Mouse (Mus musculus) right cerebral cortex, postnatal 4 days (tissue): ENCODE measurements at regions not wholly inside any gene's neighbourhood (a gene's known extent, or its start where the extent isn't known, plus 50 kb on each side); places are given as distances from the start of the nearest gene placed in this dataset.
A peak's percentile ranks its signal among the peaks of the same experiment; 100 is the strongest.

Source experiments
- DNase-seq: peaks from one replicate; pipeline ENCODE4 v3.0.0-alpha.2; 2022

DNA sequence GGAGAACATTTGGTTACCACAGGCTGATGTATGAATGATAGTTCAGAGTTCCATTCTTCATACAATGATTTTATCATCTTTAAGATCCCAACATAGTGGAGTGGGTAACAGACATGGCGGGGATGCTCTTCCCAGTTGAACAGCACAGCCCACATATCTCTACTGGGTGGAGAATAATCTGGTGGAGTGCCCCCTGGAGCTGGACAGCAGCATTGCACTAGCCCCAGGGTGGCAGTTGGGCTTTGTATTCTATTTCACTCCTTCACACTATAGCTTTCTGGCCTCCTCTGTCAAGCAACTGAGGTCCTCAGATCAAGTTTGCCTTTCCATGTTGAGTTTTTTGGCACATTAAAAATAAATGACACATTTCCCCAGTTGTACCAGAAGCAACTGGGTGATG lies 569.4 kb upstream of the Mki67 start:
- no peak for DNase-seq

DNA sequence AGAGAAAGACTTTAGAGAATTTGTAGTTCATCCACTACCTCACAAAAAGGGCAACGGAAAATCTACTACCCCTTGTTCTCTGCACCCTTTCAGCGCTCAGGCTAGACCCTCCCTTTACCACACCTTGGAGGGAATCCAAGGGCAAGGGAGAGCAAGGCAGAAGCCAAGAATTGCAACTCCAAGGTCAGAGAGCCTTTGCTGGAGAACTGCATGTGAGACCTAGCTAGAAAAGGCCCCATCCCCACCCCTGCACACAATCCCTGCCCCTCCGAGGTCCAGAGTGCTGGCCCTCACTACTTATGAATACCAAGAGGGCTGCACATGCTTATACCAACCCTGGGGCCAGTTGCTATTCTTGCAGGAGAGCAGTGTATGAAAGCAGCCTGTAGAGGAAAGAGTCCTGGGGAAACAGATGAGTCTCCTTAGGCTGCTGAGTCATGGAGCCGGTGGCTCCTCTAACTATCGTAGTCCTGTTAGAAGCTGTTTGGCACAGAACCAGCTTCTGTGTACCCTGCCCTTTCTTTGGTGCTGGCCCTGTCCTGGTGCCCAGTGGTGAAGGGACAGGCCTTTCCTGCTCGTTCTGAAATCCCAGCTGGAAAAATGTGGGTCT lies 577.5 kb upstream of the Mki67 start:
- no peak for DNase-seq

DNA sequence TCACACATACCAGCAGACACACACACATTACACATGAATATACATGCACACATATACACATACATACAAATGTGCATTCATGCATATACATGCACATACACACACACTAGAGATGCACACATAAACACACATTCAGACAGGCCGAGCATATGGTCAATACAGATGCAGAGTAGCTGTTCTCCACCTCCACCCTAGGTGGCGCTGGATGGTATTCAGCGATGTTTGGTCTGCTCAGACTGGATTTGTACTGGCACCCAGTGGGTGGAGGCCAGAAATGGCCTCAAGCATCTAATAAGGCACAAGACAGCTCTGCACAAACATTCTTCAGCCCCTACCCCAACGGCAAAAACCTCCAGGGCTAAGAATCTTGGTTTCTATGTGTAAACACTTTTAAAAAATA lies 578.3 kb upstream of the Mki67 start:
- no peak for DNase-seq

DNA sequence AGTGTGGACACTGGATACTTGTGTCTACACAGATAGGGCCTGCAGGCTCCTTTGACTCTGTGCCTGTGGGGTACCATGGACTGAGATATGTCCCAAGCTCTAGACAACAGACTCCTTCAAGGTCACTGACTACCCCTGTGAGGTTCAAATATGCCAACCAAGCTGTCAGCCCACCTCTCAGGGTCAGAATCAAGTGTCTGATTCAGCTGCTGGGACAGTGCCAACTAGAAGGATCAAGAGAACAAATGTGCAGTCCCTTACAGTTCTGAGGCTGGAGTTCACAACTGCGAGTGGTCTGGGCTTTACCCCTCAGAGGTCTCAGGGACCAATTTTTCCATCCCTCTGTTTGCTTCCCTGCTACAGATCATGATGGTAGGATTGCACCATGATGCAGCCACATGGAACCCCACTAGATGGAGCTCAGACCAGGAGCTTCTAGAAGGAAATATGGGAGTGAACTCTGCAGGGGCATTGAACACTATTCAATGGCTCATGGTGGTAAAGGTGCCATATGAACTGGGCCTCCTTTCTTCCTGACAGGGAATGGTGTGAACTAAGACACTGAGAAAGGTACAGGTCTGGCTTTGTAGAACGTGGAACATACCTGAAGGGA lies 581.8 kb upstream of the Mki67 start:
- DNase-seq = no peak

DNA sequence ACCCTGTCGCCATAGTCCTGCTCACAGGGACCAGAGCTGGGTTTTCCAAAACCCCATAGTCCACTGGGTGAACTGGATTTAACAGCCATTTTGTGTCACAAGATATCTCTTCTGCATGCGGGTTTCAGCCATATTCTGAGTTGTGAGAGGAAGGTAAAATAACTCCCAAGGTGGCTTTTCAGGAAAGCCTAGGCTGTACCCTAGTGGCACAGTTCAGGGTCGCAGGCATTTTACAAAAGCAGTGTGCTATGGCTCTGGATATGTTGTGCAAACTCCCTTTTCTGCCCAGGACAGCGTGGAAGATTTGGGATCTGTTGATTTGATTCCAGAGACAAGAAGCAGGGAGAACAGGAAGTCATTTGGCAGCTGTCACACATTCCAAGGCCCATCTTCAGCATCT lies 588.3 kb upstream of the Mgmt start:
- DNase-seq = no peak

DNA sequence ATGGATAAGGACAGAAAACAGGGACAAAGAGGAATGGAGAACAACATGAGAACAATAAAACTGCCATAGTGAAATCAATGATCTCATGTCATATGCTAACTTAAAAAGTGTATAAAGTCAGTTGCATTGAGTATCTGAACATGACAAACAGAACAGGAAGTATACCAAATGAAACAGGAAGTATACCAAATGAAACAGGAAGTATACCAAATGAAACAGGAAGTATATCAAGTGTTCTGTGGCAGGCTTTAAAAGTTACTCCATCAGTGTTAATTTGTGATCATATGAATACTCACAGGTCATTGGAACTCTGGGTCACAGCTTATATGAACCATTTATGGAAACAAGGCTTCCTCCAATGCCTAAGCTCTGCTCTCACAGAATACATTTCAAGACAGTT lies 585.6 kb upstream of the Mgmt start:
- DNase-seq = no peak

DNA sequence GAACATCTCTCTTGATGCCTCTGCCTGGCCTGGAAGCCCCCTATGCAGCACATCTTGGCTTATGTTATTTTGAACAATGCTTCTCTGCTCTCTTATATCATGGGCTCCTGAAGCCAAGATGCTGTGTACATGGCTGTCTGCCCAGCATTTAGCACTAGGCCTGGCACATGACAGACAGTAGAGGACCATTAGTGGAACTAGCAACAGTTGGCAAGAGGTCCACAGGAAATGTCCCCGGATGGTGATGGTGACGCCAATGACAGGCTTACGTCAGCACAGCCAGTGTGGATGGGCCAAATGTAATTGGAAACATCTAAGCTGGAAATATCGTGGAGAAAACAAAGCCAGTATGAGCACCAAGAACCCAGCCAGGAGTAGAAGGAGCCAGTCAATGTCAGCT lies 567.1 kb upstream of the Mgmt start:
- no peak for DNase-seq

DNA sequence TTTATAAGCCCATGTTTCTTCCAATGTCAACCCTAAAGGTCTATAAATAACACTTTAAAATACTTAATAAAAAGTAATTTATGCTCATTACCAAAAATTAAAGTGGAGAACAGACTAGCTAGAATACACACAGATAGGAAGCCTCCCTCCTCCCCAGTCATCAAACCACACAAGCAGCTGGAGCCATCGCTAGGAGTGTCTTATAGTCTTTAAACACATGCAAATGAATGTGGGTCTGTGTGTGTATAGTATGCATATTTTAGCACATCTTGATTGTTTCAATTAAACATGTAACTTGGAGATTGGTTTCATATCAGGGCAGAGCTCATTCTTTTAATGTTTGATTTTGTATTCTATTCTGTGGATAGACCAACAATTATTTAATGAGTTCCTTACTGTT lies 564.0 kb upstream of the Mgmt start:
- DNase-seq = no peak

DNA sequence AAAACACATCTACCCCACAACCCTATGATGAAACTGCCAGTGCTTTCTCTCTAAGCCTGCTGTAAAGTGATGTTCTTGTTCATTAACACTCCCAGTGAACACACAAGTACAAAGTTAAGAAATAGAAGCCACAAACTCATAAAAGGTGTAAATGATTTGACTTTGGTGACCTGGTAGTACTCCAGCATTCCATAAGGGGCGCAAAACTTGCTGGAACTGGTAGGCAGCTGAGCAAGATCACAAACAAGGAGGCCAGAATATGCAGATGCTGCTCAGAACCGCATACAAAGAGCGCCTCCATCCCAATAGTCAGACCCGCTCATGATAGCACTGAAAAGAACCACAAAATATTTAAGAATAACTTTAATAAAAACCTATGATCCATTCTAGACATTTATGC lies 561.6 kb upstream of the Mgmt start:
- no peak for DNase-seq

DNA sequence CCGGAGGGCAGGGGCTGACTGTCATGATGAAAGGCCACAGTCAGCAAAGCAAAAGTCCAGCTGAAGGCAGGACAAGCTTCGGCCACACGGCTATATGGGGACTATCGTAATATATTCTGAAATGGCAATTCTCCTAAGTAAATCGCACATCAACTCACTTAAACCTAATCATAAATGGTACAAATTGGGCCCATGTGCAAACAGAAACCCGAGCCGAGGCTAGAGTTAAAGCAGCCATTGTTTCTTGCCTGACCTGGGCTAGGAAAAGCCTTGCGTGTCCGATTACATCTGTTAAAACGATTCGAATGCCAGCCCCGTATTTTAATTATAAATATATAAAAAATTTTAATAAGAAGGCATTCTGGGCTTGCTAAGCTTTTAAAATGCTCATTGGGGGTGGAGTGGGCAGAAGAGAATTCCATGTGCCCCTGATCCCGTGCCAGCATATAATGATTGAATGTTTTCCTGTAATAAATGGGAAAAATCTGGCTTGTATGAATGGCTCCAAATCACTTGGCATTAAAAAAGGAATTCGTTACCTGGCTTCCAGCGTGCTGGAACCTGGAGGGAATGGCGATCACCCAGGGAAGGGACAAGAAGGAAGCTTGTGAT lies 552.7 kb upstream of the Mgmt start:
- no peak for DNase-seq

DNA sequence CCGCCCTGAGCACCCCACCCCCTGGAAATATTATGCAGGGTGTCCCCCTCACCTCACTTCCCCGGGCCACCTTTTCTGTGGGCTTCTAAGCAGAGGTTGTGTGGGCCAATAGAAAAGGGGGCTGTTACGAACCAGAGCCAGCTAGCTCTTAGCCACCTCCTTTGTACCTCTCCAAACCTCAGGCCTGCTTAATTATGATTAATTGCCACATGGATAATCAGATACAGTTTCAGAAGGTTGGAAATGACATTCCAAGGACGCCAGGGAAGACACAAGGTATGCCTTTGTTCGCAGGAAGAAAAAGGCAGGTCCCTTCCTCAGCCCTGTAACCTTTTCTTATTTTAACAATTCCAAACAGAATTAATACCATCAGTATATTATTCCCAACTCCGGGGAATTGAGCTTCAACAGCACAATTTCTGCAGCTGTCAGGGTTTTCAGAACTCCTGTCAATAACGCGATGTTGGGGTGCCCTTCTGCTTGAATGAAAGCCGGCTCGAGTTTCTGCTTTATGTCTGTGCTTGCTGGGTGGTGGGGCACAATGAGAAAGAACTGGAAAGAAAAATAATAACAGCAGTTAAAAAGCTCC lies 552.1 kb upstream of the Mgmt start:
- DNase-seq = no peak

DNA sequence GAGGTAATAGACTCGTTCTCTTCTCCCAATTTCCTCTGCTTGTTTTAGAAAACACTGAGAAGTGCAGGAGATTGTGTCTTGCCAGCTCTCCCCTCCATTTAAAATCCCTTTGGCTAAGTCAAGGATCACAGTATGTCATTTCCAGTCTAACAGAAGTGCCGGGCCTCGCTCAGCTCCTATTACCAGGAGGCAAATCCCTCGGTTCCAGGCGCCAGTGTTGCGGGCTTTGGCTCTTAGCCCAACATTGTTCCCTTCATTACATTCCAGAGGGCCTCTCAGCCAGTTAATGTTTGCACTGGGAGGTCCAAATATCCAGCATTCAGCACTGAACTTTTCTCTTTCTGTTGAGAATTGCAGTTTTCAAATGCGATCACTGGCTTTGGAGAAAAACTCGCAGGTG lies 551.6 kb upstream of the Mgmt start:
- DNase-seq = peak; percentile 6

DNA sequence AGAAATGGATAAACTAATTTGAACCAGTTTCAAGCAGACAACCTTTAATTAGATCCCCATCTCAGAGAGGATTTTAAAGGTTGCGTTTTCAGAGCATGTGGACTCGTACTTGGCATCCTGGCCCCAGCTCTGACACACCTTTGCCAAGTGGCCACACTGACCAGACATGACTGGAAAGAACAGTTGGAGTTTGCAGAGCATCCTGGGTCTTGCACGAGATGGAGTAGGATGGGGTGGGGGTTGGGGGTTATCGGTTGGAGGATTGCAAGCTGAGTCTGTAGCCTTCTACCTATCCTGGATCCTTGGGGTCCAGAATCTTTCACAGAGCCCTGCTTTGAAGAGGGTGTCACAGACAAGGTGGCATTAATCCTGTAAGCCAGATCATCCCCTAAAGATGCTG lies 550.9 kb upstream of the Mgmt start:
- no peak for DNase-seq

DNA sequence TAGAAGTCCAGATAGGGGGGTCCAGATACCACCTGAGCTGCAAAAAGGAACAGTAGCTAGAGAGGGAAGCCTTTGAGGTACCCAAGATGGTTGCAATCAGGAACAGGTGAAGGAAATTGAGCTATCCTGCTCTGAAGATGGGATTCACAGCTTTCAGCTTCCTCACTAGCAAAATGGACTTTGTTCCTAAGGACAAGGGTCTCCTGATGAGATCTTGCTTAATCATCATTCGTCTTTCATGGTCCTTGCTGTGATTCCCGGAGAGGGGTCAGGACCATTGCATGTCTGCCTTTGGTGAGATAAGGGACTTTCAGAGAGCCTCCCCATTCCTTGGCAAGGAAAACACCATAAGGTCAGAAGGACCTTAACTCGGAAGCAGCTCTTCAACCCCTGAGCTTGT lies 549.4 kb upstream of the Mgmt start:
- no peak for DNase-seq

DNA sequence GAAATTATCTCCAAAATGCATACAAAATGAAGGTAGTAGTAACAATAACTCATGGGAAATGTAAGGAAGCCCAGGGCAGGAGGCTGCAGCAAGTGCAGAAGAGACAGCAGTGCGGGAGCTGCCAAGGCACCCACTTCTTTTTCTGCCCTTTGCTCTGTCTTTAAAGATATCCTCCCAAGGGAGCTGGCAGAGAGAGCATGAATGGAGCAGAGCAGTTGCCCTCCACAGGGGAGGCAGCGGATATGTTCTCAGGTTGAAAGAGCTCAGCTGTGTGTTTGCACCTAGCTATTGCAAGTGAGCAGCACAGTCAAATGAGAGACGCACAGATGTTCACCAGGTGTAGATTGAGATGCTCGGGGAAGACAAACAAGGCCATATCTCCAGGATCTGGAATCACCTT lies 547.9 kb upstream of the Mgmt start:
- no peak for DNase-seq

DNA sequence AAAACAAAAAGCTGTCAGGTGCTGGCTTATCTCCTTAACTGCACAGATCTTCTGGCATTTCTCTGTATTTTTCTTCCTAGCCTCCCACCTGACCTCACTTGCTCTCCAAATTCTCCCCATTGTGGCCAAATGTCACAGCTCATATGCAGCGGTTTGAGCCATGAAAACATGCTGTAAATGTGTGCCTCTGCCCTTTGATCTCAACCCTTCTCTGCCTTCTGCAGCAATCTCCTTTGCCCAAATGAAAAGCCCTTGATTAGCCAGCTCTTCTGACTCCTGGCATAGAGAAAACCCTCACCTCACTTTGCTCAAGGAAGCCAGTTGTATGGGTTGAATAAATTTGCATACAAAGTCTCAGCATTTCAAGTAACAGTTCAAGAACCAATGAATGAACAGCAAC lies 546.1 kb upstream of the Mgmt start:
- no peak for DNase-seq

DNA sequence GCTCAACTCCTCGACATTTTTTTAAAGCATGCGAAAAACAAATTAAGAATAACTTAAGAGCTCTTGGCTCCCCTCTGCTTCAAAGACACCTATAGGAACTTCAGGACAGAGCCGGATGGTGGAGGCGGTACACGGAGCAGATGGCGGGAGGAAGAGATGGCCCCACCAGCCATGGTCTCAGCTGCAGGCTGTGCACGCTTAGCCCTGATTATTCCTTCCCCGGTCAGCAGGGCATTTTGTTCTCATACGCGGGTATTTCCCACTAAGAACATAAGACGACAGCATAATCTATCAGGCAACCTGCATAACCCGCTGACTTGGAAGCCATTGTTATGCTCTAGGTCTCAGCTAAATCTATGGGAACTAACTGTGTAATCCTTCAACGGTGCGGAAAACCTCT lies 544.8 kb upstream of the Mgmt start:
- no peak for DNase-seq

DNA sequence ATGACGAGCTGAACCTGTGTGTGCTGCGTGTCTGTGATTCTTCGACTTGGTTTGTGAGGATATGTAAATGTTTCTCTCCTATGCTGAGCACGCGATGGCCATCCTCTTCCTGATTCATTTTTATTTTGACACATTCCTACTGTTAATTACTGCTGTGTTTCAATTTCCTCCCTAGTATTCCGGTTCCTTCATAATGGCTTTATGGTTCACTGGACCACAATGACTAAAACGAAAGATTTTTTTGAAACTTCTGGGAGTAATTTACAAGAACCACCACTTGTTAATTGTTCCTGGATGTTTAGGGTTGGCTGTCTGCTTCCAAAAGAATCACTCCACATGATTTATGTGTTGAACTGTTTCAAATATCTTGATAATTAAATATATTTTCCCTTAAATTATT lies 537.4 kb upstream of the Mgmt start:
- no peak for DNase-seq

DNA sequence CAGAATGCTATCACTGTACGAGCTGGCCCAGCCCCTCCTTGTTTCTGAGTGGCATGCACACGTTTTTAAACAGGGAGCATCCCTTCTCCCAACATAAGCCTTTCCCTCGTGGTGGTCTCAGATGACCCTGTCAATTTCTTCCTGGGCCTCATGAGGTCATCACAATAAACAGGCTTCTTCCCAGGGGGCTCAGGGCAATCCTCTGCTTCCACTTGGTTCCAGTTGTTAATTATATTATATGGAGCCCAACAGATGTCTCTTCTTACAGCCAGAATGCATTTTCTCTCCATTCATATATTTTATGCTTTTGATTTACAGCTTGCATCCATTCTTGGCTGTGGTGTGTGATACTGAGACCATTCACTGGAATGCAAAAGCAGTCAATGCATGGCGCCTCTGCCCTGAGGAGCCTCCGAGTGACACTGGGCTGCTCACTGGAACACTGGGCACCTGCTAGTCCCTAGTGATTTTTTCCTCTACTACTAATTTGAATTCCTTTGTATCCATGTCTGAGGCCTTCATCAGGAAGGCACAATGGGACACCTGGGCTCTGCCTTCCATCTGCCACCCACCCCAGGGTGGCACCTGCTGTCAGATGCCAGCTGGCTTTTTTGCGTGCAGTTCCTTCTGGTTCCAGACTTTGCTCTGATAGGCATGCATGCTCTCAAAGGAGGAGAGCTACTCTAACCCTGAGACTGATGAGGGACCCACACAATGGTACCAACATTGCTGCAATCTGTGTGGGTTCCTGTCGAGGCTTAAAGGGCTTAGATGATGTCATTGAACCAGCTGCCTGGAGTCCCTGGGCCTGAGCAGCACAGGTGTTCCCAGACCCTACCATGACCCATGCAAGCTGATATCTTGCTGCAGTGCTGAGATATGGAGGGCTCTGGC lies 528.8 kb upstream of the Mgmt start:
- no peak for DNase-seq

DNA sequence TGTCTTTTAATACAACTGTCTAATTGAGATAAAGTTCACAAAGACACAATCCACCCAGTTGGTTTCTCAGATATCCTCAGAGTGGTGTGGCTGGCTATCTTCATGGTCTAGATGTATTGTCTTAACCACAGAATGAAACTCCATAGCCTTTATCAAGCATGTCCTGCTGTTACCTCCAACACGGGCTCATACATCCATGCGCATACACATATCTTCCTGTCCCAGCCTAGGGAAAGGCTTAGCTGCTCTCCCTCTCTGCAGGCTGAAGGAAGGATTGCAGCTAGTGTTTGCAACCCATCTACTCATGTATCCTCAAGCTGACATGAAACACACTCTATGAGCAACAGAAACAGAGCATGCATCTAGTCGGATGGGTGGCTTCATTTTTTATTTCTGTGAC lies 517.2 kb upstream of the Mgmt start:
- DNase-seq = no peak

DNA sequence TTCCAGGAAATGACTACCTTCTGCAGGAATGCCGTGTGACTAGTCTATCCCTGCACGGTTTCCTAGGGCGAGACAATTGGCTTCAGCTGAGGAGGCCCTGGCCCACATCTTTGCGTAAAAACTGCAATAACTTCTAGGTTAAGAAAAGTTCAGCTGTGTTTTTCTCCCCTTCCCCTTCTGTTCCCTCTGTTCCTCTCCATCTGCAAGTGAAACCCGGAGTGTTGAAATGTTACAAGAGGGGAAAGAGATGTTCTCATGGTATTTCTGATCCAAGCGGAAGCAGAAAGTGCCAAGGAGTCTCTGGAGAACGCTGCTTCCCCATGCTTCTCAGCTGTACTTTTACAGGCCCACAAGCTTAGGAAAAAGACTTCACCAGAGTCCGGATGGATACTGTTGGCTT lies 516.7 kb upstream of the Mgmt start:
- DNase-seq = no peak

DNA sequence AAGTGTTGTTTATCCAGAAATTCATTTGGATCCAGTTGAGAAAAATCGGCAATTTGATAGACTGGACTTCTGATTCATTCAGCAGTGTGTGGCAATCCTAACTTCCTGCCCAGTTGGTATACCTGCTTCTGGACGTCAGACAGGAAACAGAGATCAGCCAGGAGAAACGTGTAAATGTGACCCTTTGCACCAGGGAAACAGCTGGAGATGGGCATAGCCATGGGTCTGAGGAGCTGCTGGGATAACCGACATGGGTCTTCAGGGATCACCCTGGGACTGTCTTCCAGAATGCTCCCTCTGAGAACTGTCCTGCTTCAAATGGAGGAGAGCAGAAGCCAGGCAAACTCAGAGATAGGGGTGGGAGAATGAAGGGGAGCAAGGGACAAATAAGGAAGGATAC lies 516.1 kb upstream of the Mgmt start:
- DNase-seq = no peak

DNA sequence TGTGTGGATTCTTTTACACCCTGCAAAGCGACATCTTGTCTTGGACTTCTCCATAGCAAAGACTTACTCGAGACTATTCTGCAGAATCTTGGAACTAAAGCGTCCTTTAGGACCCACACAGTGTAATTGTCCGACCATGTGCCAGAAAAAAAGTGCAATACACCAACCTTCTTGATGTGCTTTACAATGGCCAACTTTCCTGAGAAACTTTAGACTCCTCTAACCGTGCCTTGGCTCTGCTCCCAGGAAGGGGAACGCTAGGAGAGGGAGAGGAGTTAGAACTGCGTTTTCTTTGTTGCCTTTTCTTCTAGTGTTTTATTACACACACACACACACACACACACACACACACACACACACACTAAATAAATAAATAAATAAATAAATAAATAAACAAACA lies 515.1 kb upstream of the Mgmt start:
- DNase-seq = peak; percentile 12

DNA sequence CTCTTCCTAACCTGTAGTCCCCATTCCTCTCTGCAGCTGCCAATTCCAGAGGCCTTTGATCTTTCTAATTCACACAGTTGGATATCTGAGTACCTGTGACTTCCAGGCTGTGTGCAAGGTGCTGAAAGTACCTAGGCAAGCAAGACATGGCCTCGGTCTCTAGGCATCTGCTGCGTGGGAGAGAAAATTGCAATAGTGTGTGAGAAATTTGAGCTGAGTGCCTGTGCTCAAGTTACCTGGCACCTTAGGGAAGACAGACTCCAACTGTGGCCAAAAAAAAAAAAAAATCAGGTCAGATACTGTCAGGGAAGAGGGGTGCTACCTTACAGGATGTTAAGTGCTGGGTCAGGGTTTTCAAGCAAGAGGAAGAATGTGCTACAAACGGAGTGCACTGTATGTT lies 514.7 kb upstream of the Mgmt start:
- DNase-seq = no peak
